Mouse (Mus musculus): ENCODE results near the gene Myadml2. TPM values are rescaled to one million over a fixed set of nuclear protein-coding genes. Genes with fewer than 3 reads are reported as not detected.
A peak's percentile ranks its signal among the peaks of the same experiment; 100 is the strongest.

Gene Myadml2
- 13.2 and 15.4 TPM in 2 replicates for polyA plus RNA-seq (2015; fragmentation: Nextera tagmentation; extraction: Ambion mirVana)

DNA sequence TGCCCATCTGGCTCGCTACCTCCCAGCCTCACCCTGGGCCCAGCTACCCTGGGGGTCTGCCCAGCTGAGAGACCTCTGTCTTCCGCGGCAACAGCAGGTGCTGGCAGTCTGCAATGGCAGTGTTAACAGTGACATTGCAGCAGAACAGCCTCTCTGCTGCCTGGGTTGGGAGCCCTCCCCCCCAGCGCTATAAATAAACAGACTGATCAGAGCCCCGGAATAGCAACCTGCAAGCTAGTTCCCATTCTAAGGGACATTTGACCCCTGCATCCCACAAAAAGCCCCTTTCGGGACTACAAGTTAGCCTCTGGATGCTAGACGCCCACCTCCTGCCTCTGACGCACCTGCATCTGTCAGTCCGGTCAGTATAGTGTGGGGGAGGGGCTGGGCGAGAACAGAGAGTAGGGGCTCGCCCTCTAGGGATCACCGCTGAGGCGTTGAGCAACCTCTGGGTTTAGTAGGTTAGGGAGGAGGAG lies at the start of gene Myadml2:
Gene Myadml2, minus strand, starts transcription at position 158 of the 476 bp plus-strand sequence.
- H3K27me3 ChIP-seq, result no peaks in the 10 kb centered on the region
- no peaks in the 10 kb centered on the region for H3K9me3 ChIP-seq (replicated peaks)
- H3K27ac ChIP-seq, result peak within 1 kb of the TSS; percentile 95
- H3K9ac ChIP-seq, result peak within 1 kb of the TSS; percentile 70
- no peaks in the 10 kb centered on the region for H3K36me3 ChIP-seq
- ATAC-seq (replicated peaks; ENCODE audit: insufficient number of reproducible peaks, insufficient read depth, low FRiP score, low read depth), result peak; percentile 33; the same call in 1 of the 2 replicates
- H3K4me1 ChIP-seq (replicated peaks), result peaks cover 25% of the 10 kb centered on the region
- peak within 1 kb of the TSS; percentile 70 for H3K4me2 ChIP-seq
- WGBS, result 4% methylated on average over 13 of the region's 13 CpGs
- peak within 1 kb of the TSS; percentile 61 for H3K4me3 ChIP-seq

GRCm38 (mm10) chr11:120697741-120698140 lies 49.8 kb upstream of the Myadml2 start:
- Histone ChIP-seq H3K9ac (peak overlapping the region; percentile 34; the same call in 1 of the 2 replicates), H3K9me3 (replicated peaks) (no peaks in the 10 kb centered on the region), H3K27ac (peak overlapping the region; percentile 69), H3K4me2 (no peak overlapping the region), H3K4me1 (replicated peaks) (peaks cover 44% of the 10 kb centered on the region), H3K27me3 (no peaks in the 10 kb centered on the region), H3K4me3 (no peak overlapping the region), H3K36me3 (peaks cover 5% of the 10 kb centered on the region; the same call in 1 of the 2 replicates)
- WGBS, result 33% methylated on average over 10 of the region's 10 CpGs
- peak; percentile 76 for ATAC-seq (replicated peaks; ENCODE audit: insufficient number of reproducible peaks, insufficient read depth, low FRiP score, low read depth)

DNA sequence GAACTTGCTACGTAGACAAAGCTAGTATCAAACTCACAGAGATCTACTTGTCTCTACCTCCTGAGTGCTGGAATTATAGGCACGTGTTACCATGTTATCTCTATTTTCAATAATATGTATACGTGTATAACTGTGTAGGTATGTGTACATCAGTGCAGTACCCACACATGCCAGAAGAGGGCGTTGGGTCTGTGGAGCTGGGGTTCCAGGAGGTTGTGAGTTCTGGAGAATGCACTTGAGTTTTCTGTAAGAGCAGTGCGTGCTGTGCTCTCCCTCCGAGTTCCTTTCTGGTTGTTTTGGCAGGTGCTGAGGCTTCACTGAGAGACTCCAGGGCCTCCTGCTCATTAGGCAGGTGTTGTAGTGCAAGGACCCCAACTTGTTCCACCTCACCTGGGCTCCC lies 48.6 kb upstream of the Myadml2 start:
- Histone ChIP-seq H3K27me3 (no peaks in the 10 kb centered on the region), H3K9me3 (replicated peaks) (no peaks in the 10 kb centered on the region), H3K9ac (no peak overlapping the region), H3K4me2 (no peak overlapping the region), H3K4me3 (no peak overlapping the region), H3K27ac (no peak overlapping the region), H3K4me1 (replicated peaks) (peaks cover 52% of the 10 kb centered on the region), H3K36me3 (no peaks in the 10 kb centered on the region)
- 90% methylated on average over 6 of the region's 6 CpGs for WGBS
- ATAC-seq (replicated peaks; ENCODE audit: insufficient number of reproducible peaks, insufficient read depth, low FRiP score, low read depth), result no peak

- Histone ChIP-seq H3K4me2 (no peak overlapping the region), H3K4me3 (no peak overlapping the region), H3K9ac (no peak overlapping the region), H3K9me3 (replicated peaks) (no peaks in the 10 kb centered on the region), H3K27me3 (no peaks in the 10 kb centered on the region), H3K27ac (peak overlapping the region; percentile 18; the same call in 1 of the 2 replicates), H3K36me3 (no peaks in the 10 kb centered on the region), H3K4me1 (replicated peaks) (peaks cover 52% of the 10 kb centered on the region)
- no peak for ATAC-seq (replicated peaks; ENCODE audit: insufficient number of reproducible peaks, insufficient read depth, low FRiP score, low read depth)
- WGBS, result 55% methylated on average over 12 of the region's 12 CpGs
Measured at GRCm38 (mm10) chr11:120695641-120696040, 47.7 kb upstream of the Myadml2 start.

DNA sequence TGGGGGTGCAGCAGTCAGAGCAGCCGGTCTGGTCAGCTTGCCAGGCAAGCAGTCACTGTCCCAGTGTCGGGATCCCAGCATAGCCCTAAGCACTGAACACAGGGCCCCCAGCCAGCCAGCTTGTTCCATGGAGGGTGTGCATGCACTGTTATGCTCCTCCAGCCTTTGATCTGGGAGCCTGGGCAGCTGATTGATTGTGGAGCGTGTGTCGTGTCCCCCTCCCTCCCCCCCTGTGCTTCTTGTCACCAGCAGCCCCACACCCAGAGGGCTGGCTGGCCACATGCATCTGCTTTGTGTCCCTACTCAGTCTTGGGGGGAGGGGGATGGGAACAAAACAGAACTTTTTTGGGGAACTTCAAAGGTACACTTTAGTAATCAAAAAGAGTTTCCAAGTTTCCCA lies 47.2 kb upstream of the Myadml2 start:
- no peaks in the 10 kb centered on the region for H3K27me3 ChIP-seq
- ATAC-seq (replicated peaks; ENCODE audit: insufficient number of reproducible peaks, insufficient read depth, low FRiP score, low read depth), result peak; percentile 48
- peaks cover 52% of the 10 kb centered on the region for H3K4me1 ChIP-seq (replicated peaks)
- H3K36me3 ChIP-seq, result no peaks in the 10 kb centered on the region
- H3K27ac ChIP-seq, result peak overlapping the region; percentile 18
- no peak overlapping the region for H3K9ac ChIP-seq
- no peak overlapping the region for H3K4me3 ChIP-seq
- H3K9me3 ChIP-seq (replicated peaks), result no peaks in the 10 kb centered on the region
- no peak overlapping the region for H3K4me2 ChIP-seq
- WGBS, result 24% methylated on average over 4 of the region's 4 CpGs

DNA sequence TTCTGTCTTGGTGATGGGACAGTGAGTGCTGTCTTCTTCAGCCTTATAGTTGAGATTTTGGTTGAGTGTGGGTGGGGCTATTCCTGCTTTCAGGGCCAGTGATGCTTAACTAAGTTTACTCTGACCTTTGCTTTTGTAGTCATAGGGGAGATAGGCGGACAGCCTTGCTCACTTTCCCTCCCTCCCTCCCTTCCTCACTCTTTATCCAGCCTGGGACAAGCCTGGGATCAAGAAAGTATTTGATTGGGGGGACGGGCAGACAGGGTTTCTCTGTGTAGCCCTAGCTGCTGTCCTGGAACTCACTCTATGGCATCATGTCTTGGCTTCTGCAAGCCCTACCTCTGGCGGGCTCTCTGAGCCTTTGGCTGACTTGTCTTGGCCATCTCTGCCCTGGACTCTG lies 45.5 kb upstream of the Myadml2 start:
- peaks cover 8% of the 10 kb centered on the region for H3K36me3 ChIP-seq
- no peaks in the 10 kb centered on the region for H3K9me3 ChIP-seq (replicated peaks)
- no peak overlapping the region for H3K4me3 ChIP-seq
- H3K9ac ChIP-seq, result no peak overlapping the region
- H3K4me1 ChIP-seq (replicated peaks), result peaks cover 45% of the 10 kb centered on the region
- H3K4me2 ChIP-seq, result no peak overlapping the region
- ATAC-seq (replicated peaks; ENCODE audit: insufficient number of reproducible peaks, insufficient read depth, low FRiP score, low read depth), result no peak
- H3K27ac ChIP-seq, result no peak overlapping the region
- 82% methylated on average over 3 of the region's 3 CpGs for WGBS
- no peaks in the 10 kb centered on the region for H3K27me3 ChIP-seq

DNA sequence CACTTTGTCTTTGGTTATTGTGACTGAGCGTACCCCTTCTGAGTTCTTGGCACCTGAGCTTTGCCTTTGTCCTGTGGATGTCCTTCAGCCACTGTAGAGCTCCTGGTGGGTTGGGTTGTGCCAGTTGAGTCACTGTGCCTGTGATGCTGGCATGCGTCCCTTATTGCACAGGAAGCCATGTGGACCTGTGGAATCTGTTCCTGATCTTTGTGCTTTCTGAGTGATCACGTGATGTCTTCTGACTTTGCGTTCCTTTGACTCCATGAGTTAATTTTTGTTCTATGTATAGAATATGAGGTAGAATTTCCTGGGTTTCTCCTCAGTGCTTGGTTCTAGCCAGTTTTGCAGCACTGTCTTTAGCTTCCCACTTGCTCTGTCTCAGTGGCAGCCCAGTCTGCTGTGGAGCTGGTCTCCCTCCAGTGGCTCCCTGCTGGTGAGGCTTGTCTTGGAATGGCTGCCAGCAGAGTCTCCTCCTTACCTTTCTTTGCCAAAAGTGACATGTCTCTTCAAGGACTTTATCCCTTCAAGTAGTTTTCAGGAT lies 44.6 kb upstream of the Myadml2 start:
- Histone ChIP-seq H3K9me3 (replicated peaks) (no peaks in the 10 kb centered on the region), H3K4me1 (replicated peaks) (peaks cover 36% of the 10 kb centered on the region), H3K27me3 (no peaks in the 10 kb centered on the region), H3K4me3 (no peak overlapping the region), H3K4me2 (no peak overlapping the region), H3K27ac (peak overlapping the region; percentile 55), H3K36me3 (peaks cover 8% of the 10 kb centered on the region), H3K9ac (no peak overlapping the region)
- 76% methylated on average over 4 of the region's 4 CpGs for WGBS
- ATAC-seq (replicated peaks; ENCODE audit: insufficient number of reproducible peaks, insufficient read depth, low FRiP score, low read depth), result no peak

DNA sequence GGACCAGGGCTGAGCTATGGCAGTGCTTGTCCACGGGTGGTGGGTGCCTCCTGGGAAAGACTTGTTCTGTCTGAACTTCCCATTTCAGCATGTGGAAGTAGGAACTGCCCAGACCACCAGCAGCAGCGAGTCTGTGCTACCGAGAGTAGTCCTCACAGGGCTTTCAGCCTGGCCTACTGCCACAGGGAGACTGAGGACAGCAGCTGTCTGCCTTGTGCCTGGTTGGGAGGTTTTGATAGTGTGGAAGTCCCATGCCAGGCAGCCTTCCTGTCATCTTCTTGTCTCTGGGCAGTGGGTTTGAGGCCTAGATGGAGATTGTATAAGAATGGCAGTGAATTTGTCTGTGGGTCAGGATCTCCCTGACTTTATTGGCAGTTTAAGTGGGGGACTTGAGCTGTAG lies 41.4 kb upstream of the Myadml2 start:
- Histone ChIP-seq H3K27ac (no peak overlapping the region), H3K4me2 (no peak overlapping the region), H3K9ac (no peak overlapping the region), H3K36me3 (peaks cover 11% of the 10 kb centered on the region), H3K4me3 (no peak overlapping the region), H3K27me3 (no peaks in the 10 kb centered on the region), H3K9me3 (replicated peaks) (no peaks in the 10 kb centered on the region), H3K4me1 (replicated peaks) (peaks cover 12% of the 10 kb centered on the region)
- WGBS, result 78% methylated on average over 3 of the region's 3 CpGs
- ATAC-seq (replicated peaks; ENCODE audit: insufficient number of reproducible peaks, insufficient read depth, low FRiP score, low read depth), result no peak

DNA sequence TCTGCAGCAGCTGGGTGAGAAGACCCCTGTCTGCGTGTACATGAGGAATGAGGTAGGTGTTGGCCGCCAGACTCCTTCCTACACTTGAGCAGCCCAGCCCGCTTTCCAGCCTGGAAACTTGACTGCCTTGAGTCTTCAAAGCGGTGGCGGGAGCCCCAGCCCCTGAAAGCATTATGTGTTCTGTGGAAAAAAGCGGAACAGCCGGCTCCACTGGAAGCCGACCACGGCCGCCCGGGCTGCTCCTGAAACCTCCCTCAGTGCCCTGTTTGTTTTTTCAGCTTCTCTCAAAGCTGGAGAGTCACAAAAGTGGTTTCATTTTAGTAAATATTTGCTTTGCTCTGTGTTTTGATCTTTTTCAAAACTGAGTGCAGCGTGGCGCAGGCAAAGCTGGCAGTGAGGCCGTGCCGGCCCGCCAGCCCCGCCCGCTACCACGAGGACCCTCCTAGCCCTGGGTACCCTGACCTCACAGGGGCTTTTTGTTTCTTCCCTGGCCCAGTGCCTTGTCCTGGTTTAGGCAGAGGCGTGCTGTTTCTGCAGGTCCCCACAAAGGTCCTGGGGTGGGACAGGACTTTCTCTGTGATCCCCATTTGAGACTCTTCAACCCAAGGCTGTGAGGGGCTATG lies 38.8 kb upstream of the Myadml2 start:
- Histone ChIP-seq H3K4me2 (no peak overlapping the region), H3K4me1 (replicated peaks) (no peaks in the 10 kb centered on the region), H3K27me3 (no peaks in the 10 kb centered on the region), H3K27ac (no peak overlapping the region), H3K4me3 (no peak overlapping the region), H3K36me3 (peaks cover 16% of the 10 kb centered on the region), H3K9ac (no peak overlapping the region), H3K9me3 (replicated peaks) (no peaks in the 10 kb centered on the region)
- WGBS, result 84% methylated on average over 20 of the region's 20 CpGs
- no peak for ATAC-seq (replicated peaks; ENCODE audit: insufficient number of reproducible peaks, insufficient read depth, low FRiP score, low read depth)

DNA sequence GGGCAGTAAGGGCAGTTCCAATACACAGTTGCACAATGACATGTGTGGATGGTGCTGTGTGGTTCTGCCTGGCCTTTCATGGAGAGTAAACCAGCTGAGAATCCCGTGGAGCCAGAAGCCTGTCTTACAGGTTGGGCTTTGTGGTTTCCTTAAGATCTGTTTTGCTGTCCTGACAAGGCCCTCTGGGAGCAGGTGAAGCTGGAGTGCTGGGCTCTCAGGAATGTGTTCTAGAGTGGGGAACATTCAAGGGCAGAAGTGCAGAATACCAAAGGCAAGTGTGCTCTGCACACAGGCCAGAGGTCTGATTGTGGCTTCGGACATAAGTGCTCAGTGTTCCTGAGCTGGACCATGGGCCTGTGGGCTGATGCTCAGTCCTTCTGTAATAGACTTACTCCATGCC lies 36.7 kb upstream of the Myadml2 start:
- no peak overlapping the region for H3K27ac ChIP-seq
- H3K36me3 ChIP-seq, result peaks cover 33% of the 10 kb centered on the region

DNA sequence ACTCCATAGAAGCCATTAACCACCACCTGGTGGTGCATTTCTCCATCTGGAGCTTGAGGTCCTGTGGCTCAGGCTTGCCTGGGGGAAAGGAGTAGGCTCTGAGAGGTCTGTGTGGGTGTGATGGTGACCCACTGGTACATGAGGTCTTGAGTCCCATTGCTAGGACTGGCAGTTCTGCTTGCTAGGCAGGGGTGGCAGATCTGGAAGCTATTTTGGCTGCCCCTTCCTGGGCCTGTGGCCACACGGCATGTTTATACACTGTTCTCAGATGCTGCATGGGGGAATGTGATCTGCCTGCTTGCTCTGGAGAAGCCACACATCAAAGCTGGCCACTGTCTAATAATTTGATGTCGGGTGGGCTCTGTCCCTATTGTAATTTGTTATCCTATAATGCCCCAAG lies 36.1 kb upstream of the Myadml2 start:
- 85% methylated on average over 2 of the region's 2 CpGs for WGBS
- H3K9ac ChIP-seq, result no peak overlapping the region
- peaks cover 30% of the 10 kb centered on the region for H3K36me3 ChIP-seq
- H3K27ac ChIP-seq, result no peak overlapping the region
- H3K27me3 ChIP-seq, result no peaks in the 10 kb centered on the region
- no peaks in the 10 kb centered on the region for H3K4me1 ChIP-seq (replicated peaks)
- no peaks in the 10 kb centered on the region for H3K9me3 ChIP-seq (replicated peaks)
- H3K4me2 ChIP-seq, result no peak overlapping the region
- ATAC-seq (replicated peaks; ENCODE audit: insufficient number of reproducible peaks, insufficient read depth, low FRiP score, low read depth), result no peak
- H3K4me3 ChIP-seq, result no peak overlapping the region

More for the DNA sequence above, 36.7 kb upstream of the Myadml2 start:
- no peak overlapping the region for H3K4me3 ChIP-seq
- no peak overlapping the region for H3K9ac ChIP-seq
- H3K4me2 ChIP-seq, result no peak overlapping the region
- H3K4me1 ChIP-seq (replicated peaks), result no peaks in the 10 kb centered on the region
- 73% methylated on average over 2 of the region's 2 CpGs for WGBS
- ATAC-seq (replicated peaks; ENCODE audit: insufficient number of reproducible peaks, insufficient read depth, low FRiP score, low read depth), result 0 out of 2 replicates have a peak, but pooled peaks have one; percentile 30
- H3K27me3 ChIP-seq, result no peaks in the 10 kb centered on the region
- no peaks in the 10 kb centered on the region for H3K9me3 ChIP-seq (replicated peaks)

- 86% methylated on average over 3 of the region's 3 CpGs for WGBS
- Histone ChIP-seq H3K4me2 (no peak overlapping the region), H3K36me3 (peaks cover 29% of the 10 kb centered on the region), H3K4me1 (replicated peaks) (no peaks in the 10 kb centered on the region), H3K27me3 (no peaks in the 10 kb centered on the region), H3K9me3 (replicated peaks) (no peaks in the 10 kb centered on the region), H3K27ac (no peak overlapping the region), H3K9ac (no peak overlapping the region), H3K4me3 (no peak overlapping the region)
- no peak for ATAC-seq (replicated peaks; ENCODE audit: insufficient number of reproducible peaks, insufficient read depth, low FRiP score, low read depth)
Measured at GRCm38 (mm10) chr11:120683536-120683935, 35.6 kb upstream of the Myadml2 start.
